Mouse (Mus musculus) heart, embryonic 13.5 days (tissue): Measurements from ENCODE around the gene Olfr395. TPM values are rescaled to one million over a fixed set of nuclear protein-coding genes. Genes with fewer than 3 reads are reported as not detected.
"Not testable (repeated sequence)": the region's sequence is repeated elsewhere in the genome, so short reads cannot be mapped to it uniquely, and the experiment has no call there.

Experiments used
- ATAC-seq: fragments of 200-750 bp; cut with Nextera tagmentation; 2 replicates; pipeline ENCODE4 v1.8.0; 2017; ENCODE audit warnings: moderate TSS enrichment; ENCODE audit not compliant: insufficient number of reproducible peaks, low FRiP score, low TSS enrichment; ENCODE audit errors: extremely low read depth
- H3K27ac ChIP-seq: fragments of 300-500 bp; sonication (generic); replicated peaks from 2 replicates; pipeline ENCODE4 v1.5.1; 2015; ENCODE audit warnings: moderate library complexity, mild to moderate bottlenecking, inconsistent platforms
- H3K27me3 ChIP-seq: fragments of 300-500 bp; sonication (generic); replicated peaks from 2 replicates; pipeline ENCODE4 v1.6.1; 2015; ENCODE audit warnings: mild to moderate bottlenecking, inconsistent platforms
- H3K36me3 ChIP-seq: fragments of 300-500 bp; sonication (generic); 2 replicates; pipeline ENCODE4 v1.6.1; 2015; ENCODE audit warnings: mild to moderate bottlenecking, inconsistent platforms
- H3K4me1 ChIP-seq: fragments of 300-500 bp; sonication (generic); 2 replicates; pipeline ENCODE4 v1.6.1; 2015; ENCODE audit warnings: inconsistent platforms
- H3K4me2 ChIP-seq: fragments of 300-500 bp; sonication (generic); 2 replicates; pipeline ENCODE4 v1.6.1; 2015; ENCODE audit warnings: inconsistent platforms, mild to moderate bottlenecking, moderate library complexity
- H3K4me3 ChIP-seq: fragments of 300-500 bp; sonication (generic); 2 replicates; pipeline ENCODE4 v1.5.1; 2015; ENCODE audit warnings: moderate library complexity, mild to moderate bottlenecking, inconsistent platforms
- H3K9ac ChIP-seq: fragments of 300-500 bp; sonication (generic); 2 replicates; pipeline ENCODE4 v1.6.1; 2015; ENCODE audit warnings: inconsistent platforms, mild to moderate bottlenecking, moderate library complexity
- H3K9me3 ChIP-seq: fragments of 300-500 bp; sonication (generic); 2 replicates; pipeline ENCODE4 v1.6.1; 2016; ENCODE audit warnings: inconsistent platforms
- WGBS: fragments of 180-500 bp; shearing (Covaris S2); methylation state at CpG from one replicate; pipeline ENCODE4 v1.1.7; 2015; ENCODE audit warnings: mixed read lengths; 5-methylcytosine and 5-hydroxymethylcytosine counted together
- polyA plus RNA-seq: library from polyadenylated mRNA; unstranded; fragments of >200 nt; fragmentation: Nextera tagmentation; extraction: Ambion mirVana; gene quantifications from 2 replicates; pipeline ENCODE4 v1.2.1, GENCODE M21; 2015

Olfr395 gene
- not detected in 2 replicates for polyA plus RNA-seq

GRCm38 (mm10) chr11:73909199-73909598 lies at the start of gene Olfr395:
TSS of gene Olfr395 (minus strand) at chr11:73909299.
- ATAC-seq, result not testable (repeated sequence)

GRCm38 (mm10) chr11:73936377-73936776 lies 27.3 kb upstream of the Olfr395 start, which contains the start of gene Olfr23:
TSS of gene Olfr23 (plus strand) at chr11:73936677.
- H3K4me2 ChIP-seq, result no peak within 1 kb of the TSS
- no peak for ATAC-seq
- no peaks in the 10 kb centered on the region for H3K36me3 ChIP-seq
- H3K27me3 ChIP-seq, result no peaks in the 10 kb centered on the region
- no peak within 1 kb of the TSS for H3K27ac ChIP-seq
- H3K9ac ChIP-seq, result no peak within 1 kb of the TSS
- no peak within 1 kb of the TSS for H3K4me3 ChIP-seq
- H3K4me1 ChIP-seq, result no peaks in the 10 kb centered on the region
- H3K9me3 ChIP-seq, result peaks cover 10% of the 10 kb centered on the region

More at GRCm38 (mm10) chr11:73909199-73909598, at the start of gene Olfr395:
- H3K27me3 ChIP-seq, H3K4me2 ChIP-seq, H3K9ac ChIP-seq, H3K9me3 ChIP-seq, H3K4me1 ChIP-seq, H3K36me3 ChIP-seq, H3K4me3 ChIP-seq, H3K27ac ChIP-seq: not testable (repeated sequence)
- 67% methylated on average over 4 of the region's 4 CpGs for WGBS

- WGBS, result 70% methylated on average over 1 of the region's 1 CpGs
- no peak for ATAC-seq
- Histone ChIP-seq H3K9ac (no peak within 1 kb of the TSS), H3K27me3 (no peaks in the 10 kb centered on the region), H3K27ac (no peak within 1 kb of the TSS), H3K36me3 (no peaks in the 10 kb centered on the region), H3K4me2 (no peak within 1 kb of the TSS), H3K4me1 (no peaks in the 10 kb centered on the region), H3K4me3 (no peak within 1 kb of the TSS), H3K9me3 (peaks cover 13% of the 10 kb centered on the region; the same call in 1 of the 2 replicates)
Observed at GRCm38 (mm10) chr11:73890671-73891070, 18.4 kb downstream of the Olfr395 start, which contains the start of gene Olfr394. TSS of gene Olfr394 (minus strand) at chr11:73890771.

Other genes starting within 250 kb of the Olfr395 start
- not detected in 2 replicates for gene Zfp735, start 220.5 kb downstream of the Olfr395 start, polyA plus RNA-seq
- not detected in 2 replicates for gene Olfr389, start 128.6 kb downstream of the Olfr395 start, polyA plus RNA-seq
- not detected in 2 replicates for gene Olfr390, start 126.3 kb downstream of the Olfr395 start, polyA plus RNA-seq
- gene Olfr391-ps, start 106.2 kb downstream of the Olfr395 start, polyA plus RNA-seq, result not detected in 2 replicates
- not detected in 2 replicates for gene Olfr392, start 92.2 kb downstream of the Olfr395 start, polyA plus RNA-seq
- not detected in 2 replicates for gene Olfr393, start 57.8 kb downstream of the Olfr395 start, polyA plus RNA-seq
- gene Olfr394, start 18.5 kb downstream of the Olfr395 start, polyA plus RNA-seq, result not detected in 2 replicates
- not detected in 2 replicates for gene Olfr23, start 27.4 kb upstream of the Olfr395 start, polyA plus RNA-seq
- gene Olfr397, start 51.5 kb upstream of the Olfr395 start, polyA plus RNA-seq, result not detected in 2 replicates
- gene Olfr398, start 81.1 kb upstream of the Olfr395 start, polyA plus RNA-seq, result not detected in 2 replicates
- gene Olfr139, start 147.3 kb upstream of the Olfr395 start, polyA plus RNA-seq, result not detected in 2 replicates
- gene Olfr399, start 147.3 kb upstream of the Olfr395 start, polyA plus RNA-seq, result not detected in 2 replicates
- gene Zfp616, start 160.7 kb upstream of the Olfr395 start, polyA plus RNA-seq, result not detected in 2 replicates
- gene Olfr401, start 204.4 kb upstream of the Olfr395 start, polyA plus RNA-seq, result not detected in 2 replicates
- gene Olfr402, start 244.2 kb upstream of the Olfr395 start, polyA plus RNA-seq, result not detected in 2 replicates